Mouse (Mus musculus) heart, embryonic 13.5 days (tissue): ENCODE measurements around the gene Ptprg. TPM values are rescaled to one million over a fixed set of nuclear protein-coding genes. Genes with fewer than 3 reads are reported as not detected.

Source experiments
- ATAC-seq: fragments of 200-750 bp; cut with Nextera tagmentation; 2 replicates; pipeline ENCODE4 v1.8.0; 2017; ENCODE audit warnings: moderate TSS enrichment; ENCODE audit not compliant: insufficient number of reproducible peaks, low FRiP score, low TSS enrichment; ENCODE audit errors: extremely low read depth
- H3K27ac ChIP-seq: fragments of 300-500 bp; sonication (generic); replicated peaks from 2 replicates; pipeline ENCODE4 v1.5.1; 2015; ENCODE audit warnings: moderate library complexity, mild to moderate bottlenecking, inconsistent platforms
- H3K27me3 ChIP-seq: fragments of 300-500 bp; sonication (generic); replicated peaks from 2 replicates; pipeline ENCODE4 v1.6.1; 2015; ENCODE audit warnings: mild to moderate bottlenecking, inconsistent platforms
- H3K36me3 ChIP-seq: fragments of 300-500 bp; sonication (generic); 2 replicates; pipeline ENCODE4 v1.6.1; 2015; ENCODE audit warnings: mild to moderate bottlenecking, inconsistent platforms
- H3K4me1 ChIP-seq: fragments of 300-500 bp; sonication (generic); 2 replicates; pipeline ENCODE4 v1.6.1; 2015; ENCODE audit warnings: inconsistent platforms
- H3K4me2 ChIP-seq: fragments of 300-500 bp; sonication (generic); 2 replicates; pipeline ENCODE4 v1.6.1; 2015; ENCODE audit warnings: inconsistent platforms, mild to moderate bottlenecking, moderate library complexity
- H3K4me3 ChIP-seq: fragments of 300-500 bp; sonication (generic); 2 replicates; pipeline ENCODE4 v1.5.1; 2015; ENCODE audit warnings: moderate library complexity, mild to moderate bottlenecking, inconsistent platforms
- H3K9ac ChIP-seq: fragments of 300-500 bp; sonication (generic); 2 replicates; pipeline ENCODE4 v1.6.1; 2015; ENCODE audit warnings: inconsistent platforms, mild to moderate bottlenecking, moderate library complexity
- H3K9me3 ChIP-seq: fragments of 300-500 bp; sonication (generic); 2 replicates; pipeline ENCODE4 v1.6.1; 2016; ENCODE audit warnings: inconsistent platforms
- WGBS: fragments of 180-500 bp; shearing (Covaris S2); methylation state at CpG from one replicate; pipeline ENCODE4 v1.1.7; 2015; ENCODE audit warnings: mixed read lengths; 5-methylcytosine and 5-hydroxymethylcytosine counted together
- polyA plus RNA-seq: library from polyadenylated mRNA; unstranded; fragments of >200 nt; fragmentation: Nextera tagmentation; extraction: Ambion mirVana; gene quantifications from 2 replicates; pipeline ENCODE4 v1.2.1, GENCODE M21; 2015

The Ptprg gene
- polyA plus RNA-seq, 1 experiment from 2014 or later = 18.3 TPM

- ATAC-seq = no peak
- H3K4me1 ChIP-seq = no peaks in the 10 kb centered on the region
- no peaks in the 10 kb centered on the region for H3K9me3 ChIP-seq
- WGBS = 81% methylated on average over 8 of the region's 8 CpGs
- no peaks in the 10 kb centered on the region for H3K27me3 ChIP-seq
- H3K4me3 ChIP-seq = no peak overlapping the region
- no peak overlapping the region for H3K27ac ChIP-seq
- no peaks in the 10 kb centered on the region for H3K36me3 ChIP-seq
- H3K4me2 ChIP-seq = no peak overlapping the region
- no peak overlapping the region for H3K9ac ChIP-seq
These were observed 614.3 kb downstream of the Ptprg start for GRCm38 (mm10) chr14:12167651-12168050.

- 61% methylated on average over 5 of the region's 5 CpGs for WGBS
- H3K9me3 ChIP-seq = no peaks in the 10 kb centered on the region
These were observed 624.1 kb downstream of the Ptprg start for GRCm38 (mm10) chr14:12177436-12177835.

GRCm38 (mm10) chr14:12178645-12179044, 625.3 kb downstream of the Ptprg start:
- 52% methylated on average over 1 of the region's 1 CpGs for WGBS
- Histone ChIP-seq H3K27me3 (no peaks in the 10 kb centered on the region), H3K4me2 (no peak overlapping the region), H3K4me3 (no peak overlapping the region), H3K4me1 (peaks cover 23% of the 10 kb centered on the region), H3K9me3 (no peaks in the 10 kb centered on the region), H3K36me3 (no peaks in the 10 kb centered on the region), H3K27ac (peak overlapping the region; percentile 30; the same call in 1 of the 2 replicates), H3K9ac (no peak overlapping the region)
- ATAC-seq = no peak

More at GRCm38 (mm10) chr14:12177436-12177835, 624.1 kb downstream of the Ptprg start:
- Histone ChIP-seq H3K4me3 (no peak overlapping the region), H3K27me3 (no peaks in the 10 kb centered on the region), H3K27ac (no peak overlapping the region), H3K36me3 (no peaks in the 10 kb centered on the region), H3K4me1 (peaks cover 23% of the 10 kb centered on the region), H3K9ac (no peak overlapping the region), H3K4me2 (no peak overlapping the region)
- ATAC-seq = no peak

GRCm38 (mm10) chr14:12180116-12180515, 626.8 kb downstream of the Ptprg start:
- ATAC-seq = no peak
- Histone ChIP-seq H3K27ac (no peak overlapping the region), H3K36me3 (no peaks in the 10 kb centered on the region), H3K4me1 (peaks cover 30% of the 10 kb centered on the region), H3K9ac (no peak overlapping the region), H3K4me2 (no peak overlapping the region), H3K4me3 (no peak overlapping the region), H3K27me3 (no peaks in the 10 kb centered on the region), H3K9me3 (no peaks in the 10 kb centered on the region)
- WGBS = 53% methylated on average over 3 of the region's 3 CpGs

- Histone ChIP-seq H3K4me3 (no peak overlapping the region), H3K4me2 (no peak overlapping the region), H3K9me3 (no peaks in the 10 kb centered on the region), H3K4me1 (peaks cover 8% of the 10 kb centered on the region; the same call in 1 of the 2 replicates), H3K27ac (no peak overlapping the region), H3K36me3 (no peaks in the 10 kb centered on the region), H3K27me3 (no peaks in the 10 kb centered on the region), H3K9ac (no peak overlapping the region)
- 49% methylated on average over 4 of the region's 4 CpGs for WGBS
- no peak for ATAC-seq
These were observed 631.7 kb downstream of the Ptprg start for GRCm38 (mm10) chr14:12185040-12185439.

GRCm38 (mm10) chr14:12188352-12188751, 635.0 kb downstream of the Ptprg start:
- ATAC-seq = no peak
- Histone ChIP-seq H3K36me3 (no peaks in the 10 kb centered on the region), H3K9me3 (no peaks in the 10 kb centered on the region), H3K4me2 (no peak overlapping the region), H3K27ac (no peak overlapping the region), H3K4me1 (peaks cover 8% of the 10 kb centered on the region; the same call in 1 of the 2 replicates), H3K4me3 (no peak overlapping the region), H3K27me3 (no peaks in the 10 kb centered on the region), H3K9ac (no peak overlapping the region)
- WGBS = 68% methylated on average over 4 of the region's 4 CpGs

GRCm38 (mm10) chr14:12189266-12189665, 635.9 kb downstream of the Ptprg start:
- no peak overlapping the region for H3K9ac ChIP-seq
- no peaks in the 10 kb centered on the region for H3K36me3 ChIP-seq
- ATAC-seq = no peak
- no peaks in the 10 kb centered on the region for H3K9me3 ChIP-seq
- whole genome bisulfite sequencing = 74% methylated on average over 3 of the region's 3 CpGs
- no peak overlapping the region for H3K4me2 ChIP-seq
- H3K4me1 ChIP-seq = peaks cover 5% of the 10 kb centered on the region; the same call in 1 of the 2 replicates
- H3K4me3 ChIP-seq = no peak overlapping the region
- H3K27ac ChIP-seq = no peak overlapping the region
- no peaks in the 10 kb centered on the region for H3K27me3 ChIP-seq

- Histone ChIP-seq H3K27me3 (no peaks in the 10 kb centered on the region), H3K9ac (no peak overlapping the region), H3K36me3 (no peaks in the 10 kb centered on the region), H3K4me2 (no peak overlapping the region), H3K27ac (no peak overlapping the region), H3K4me3 (no peak overlapping the region), H3K9me3 (no peaks in the 10 kb centered on the region), H3K4me1 (peaks cover 2% of the 10 kb centered on the region; the same call in 1 of the 2 replicates)
- ATAC-seq = no peak
- WGBS = 76% methylated on average over 12 of the region's 12 CpGs
These were observed 636.6 kb downstream of the Ptprg start for GRCm38 (mm10) chr14:12189717-12190600.

GRCm38 (mm10) chr14:12191076-12191475, 637.7 kb downstream of the Ptprg start:
- Histone ChIP-seq H3K4me1 (no peaks in the 10 kb centered on the region), H3K27ac (no peak overlapping the region), H3K27me3 (no peaks in the 10 kb centered on the region), H3K9me3 (no peaks in the 10 kb centered on the region), H3K36me3 (no peaks in the 10 kb centered on the region), H3K4me3 (no peak overlapping the region), H3K4me2 (no peak overlapping the region), H3K9ac (no peak overlapping the region)
- ATAC-seq = no peak
- 85% methylated on average over 6 of the region's 6 CpGs for WGBS

- no peak for ATAC-seq
- Histone ChIP-seq H3K4me2 (no peak overlapping the region), H3K27ac (no peak overlapping the region), H3K4me1 (no peaks in the 10 kb centered on the region), H3K4me3 (no peak overlapping the region), H3K9me3 (no peaks in the 10 kb centered on the region), H3K9ac (no peak overlapping the region), H3K27me3 (no peaks in the 10 kb centered on the region), H3K36me3 (no peaks in the 10 kb centered on the region)
- WGBS = 42% methylated on average over 7 of the region's 7 CpGs
These were observed 645.4 kb downstream of the Ptprg start for GRCm38 (mm10) chr14:12198735-12199134.

GRCm38 (mm10) chr14:12199956-12200950, 646.9 kb downstream of the Ptprg start:
- no peaks in the 10 kb centered on the region for H3K36me3 ChIP-seq
- H3K27ac ChIP-seq = no peak overlapping the region
- H3K4me2 ChIP-seq = no peak overlapping the region
- no peak overlapping the region for H3K4me3 ChIP-seq
- H3K9ac ChIP-seq = no peak overlapping the region
- no peaks in the 10 kb centered on the region for H3K4me1 ChIP-seq
- no peak for ATAC-seq
- WGBS = 71% methylated on average over 13 of the region's 13 CpGs
- no peaks in the 10 kb centered on the region for H3K9me3 ChIP-seq
- H3K27me3 ChIP-seq = no peaks in the 10 kb centered on the region
